Mouse (Mus musculus) liver, embryonic 14.5 days (tissue): ENCODE measurements at regions not wholly inside any gene's neighbourhood (a gene's known extent, or its start where the extent isn't known, plus 50 kb on each side); places are given as distances from the start of the nearest gene placed in this dataset.

Experiments used
- ATAC-seq: fragments of 200-750 bp; cut with Nextera tagmentation; 2 replicates; pipeline ENCODE4 v1.8.0; 2017; ENCODE audit warnings: moderate number of reproducible peaks, mild to moderate bottlenecking, moderate library complexity; ENCODE audit not compliant: insufficient read depth
- DNase-seq, 3 experiments: peaks; one replicate each; pipeline ENCODE4 v3.0.0-alpha.2; 2012 to 2013; ENCODE audit warnings: low read depth in 3 of 3, low spot score in 3 of 3
- H3K27ac ChIP-seq: fragments of 300-500 bp; sonication (generic); 2 replicates; pipeline ENCODE4 v1.5.1; 2014; ENCODE audit warnings: moderate library complexity, mild to moderate bottlenecking, control low read depth, inconsistent platforms
- H3K27me3 ChIP-seq: fragments of 300-500 bp; sonication (generic); 2 replicates; pipeline ENCODE4 v1.6.1; 2014; ENCODE audit warnings: mild to moderate bottlenecking, low read length, moderate library complexity; ENCODE audit not compliant: control insufficient read depth, insufficient read depth
- H3K36me3 ChIP-seq: fragments of 300-500 bp; sonication (generic); replicated peaks from 2 replicates; pipeline ENCODE4 v1.6.1; 2014; ENCODE audit warnings: low read depth; ENCODE audit not compliant: control insufficient read depth, insufficient read depth
- H3K4me1 ChIP-seq, 2 experiments: fragments of 200-500 bp in 1 of 2; fragments of 300-500 bp in 1 of 2; sonication (generic) in 1 of 2; replicated peaks; 2 replicates each; pipeline ENCODE4 v1.6.1; 2012 to 2014; ENCODE audit warnings: antibody characterized with exemption in 1 of 2, inconsistent platforms in 1 of 2, low read length in 1 of 2; ENCODE audit not compliant: control insufficient read depth in 2 of 2, insufficient read depth in 2 of 2
- H3K4me2 ChIP-seq: fragments of 300-500 bp; sonication (generic); 2 replicates; pipeline ENCODE4 v1.6.1; 2014; ENCODE audit warnings: low read depth, mild to moderate bottlenecking, control low read depth, moderate library complexity
- H3K4me3 ChIP-seq, 2 experiments: fragments of 200-500 bp in 1 of 2; fragments of 300-500 bp in 1 of 2; sonication (generic) in 1 of 2; 2 replicates each; pipeline ENCODE4 v1.5.1; 2012 to 2014; ENCODE audit warnings: low read depth in 2 of 2, low read length in 2 of 2, mild to moderate bottlenecking in 2 of 2, control low read depth in 1 of 2, inconsistent platforms in 1 of 2, moderate library complexity in 1 of 2; ENCODE audit not compliant: insufficient read depth in 1 of 2
- H3K9ac ChIP-seq: fragments of 300-500 bp; sonication (generic); replicated peaks from 2 replicates; pipeline ENCODE4 v1.6.1; 2014; ENCODE audit warnings: mild to moderate bottlenecking, control low read depth, moderate library complexity
- H3K9me3 ChIP-seq: fragments of 300-500 bp; sonication (generic); 2 replicates; pipeline ENCODE4 v1.6.1; 2016; ENCODE audit warnings: low read length, mixed read lengths; ENCODE audit not compliant: control insufficient read depth
- CTCF ChIP-seq: IDR thresholded peaks from 2 replicates; pipeline ENCODE4 v1.5.1; 2016; ENCODE audit warnings: antibody characterized with exemption, low read depth, control low read depth
- EP300 ChIP-seq: IDR thresholded peaks from 2 replicates; pipeline ENCODE4 v1.6.1; 2016; ENCODE audit warnings: antibody characterized with exemption, low read depth
- WGBS: fragments of 180-500 bp; shearing (Covaris S2); extraction: QIAGEN DNeasy Blood & Tissue Kit; methylation state at CpG from one replicate; pipeline ENCODE4 v1.1.7; 2014; ENCODE audit not compliant: insufficient replicate concordance; 5-methylcytosine and 5-hydroxymethylcytosine counted together

DNA sequence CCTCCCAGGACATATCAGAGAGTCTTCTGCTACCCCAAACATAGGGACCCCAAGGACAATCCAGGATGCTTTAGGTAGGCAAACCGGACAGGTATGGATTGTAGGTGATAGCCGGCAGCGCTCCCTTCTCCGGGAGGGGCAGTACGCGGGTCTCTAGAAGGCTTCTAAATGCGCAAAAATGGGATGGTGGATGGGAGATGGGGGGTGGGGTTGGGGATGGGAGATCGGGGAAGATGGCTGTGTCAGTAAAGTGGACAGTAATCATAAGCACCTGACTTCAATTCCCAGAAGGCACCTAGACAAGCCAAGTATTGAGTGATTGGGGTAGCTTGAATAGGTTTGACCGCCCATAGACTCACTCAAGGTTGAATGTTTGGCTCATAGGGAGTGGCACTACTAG is 59.1 kb upstream of the 1700021F07Rik start:
- no peaks in the 10 kb centered on the region for H3K4me1 ChIP-seq
- H3K27ac ChIP-seq = no peak overlapping the region
- no peak overlapping the region for H3K4me3 ChIP-seq
- DNase-seq (no peak), ATAC-seq (no peak)
- no peak overlapping the region for H3K4me2 ChIP-seq
- no peak overlapping the region for H3K9ac ChIP-seq
- H3K27me3 ChIP-seq = no peaks in the 10 kb centered on the region
- H3K9me3 ChIP-seq = no peaks in the 10 kb centered on the region
- WGBS = 75% methylated on average over 9 of the region's 9 CpGs
- no peaks in the 10 kb centered on the region for H3K36me3 ChIP-seq
- TF ChIP-seq EP300 (no peak), CTCF (no peak)

- Histone ChIP-seq H3K4me2 (no peak overlapping the region), H3K9me3 (no peaks in the 10 kb centered on the region), H3K27me3 (no peaks in the 10 kb centered on the region), H3K36me3 (no peaks in the 10 kb centered on the region), H3K4me1 (no peaks in the 10 kb centered on the region), H3K9ac (no peak overlapping the region), H3K27ac (no peak overlapping the region), H3K4me3 (no peak overlapping the region)
- ATAC-seq = no peak
- TF ChIP-seq CTCF = no peak
- no peak for DNase-seq
- 66% methylated on average over 2 of the region's 2 CpGs for WGBS
Measured at GRCm38 (mm10) chr2:173464562-173464961, 57.8 kb upstream of the 1700021F07Rik start.

GRCm38 (mm10) chr2:173465006-173465620 is 57.3 kb upstream of the 1700021F07Rik start:
- TF ChIP-seq EP300 (no peak), CTCF (no peak)
- DNase-seq (no peak), ATAC-seq (no peak)
- no peak overlapping the region for H3K4me2 ChIP-seq
- no peak overlapping the region for H3K9ac ChIP-seq
- H3K4me1 ChIP-seq = no peaks in the 10 kb centered on the region
- no peak overlapping the region for H3K4me3 ChIP-seq
- H3K27ac ChIP-seq = no peak overlapping the region
- WGBS = 62% methylated on average over 6 of the region's 6 CpGs
- H3K36me3 ChIP-seq = no peaks in the 10 kb centered on the region
- no peaks in the 10 kb centered on the region for H3K27me3 ChIP-seq
- H3K9me3 ChIP-seq = no peaks in the 10 kb centered on the region

DNA sequence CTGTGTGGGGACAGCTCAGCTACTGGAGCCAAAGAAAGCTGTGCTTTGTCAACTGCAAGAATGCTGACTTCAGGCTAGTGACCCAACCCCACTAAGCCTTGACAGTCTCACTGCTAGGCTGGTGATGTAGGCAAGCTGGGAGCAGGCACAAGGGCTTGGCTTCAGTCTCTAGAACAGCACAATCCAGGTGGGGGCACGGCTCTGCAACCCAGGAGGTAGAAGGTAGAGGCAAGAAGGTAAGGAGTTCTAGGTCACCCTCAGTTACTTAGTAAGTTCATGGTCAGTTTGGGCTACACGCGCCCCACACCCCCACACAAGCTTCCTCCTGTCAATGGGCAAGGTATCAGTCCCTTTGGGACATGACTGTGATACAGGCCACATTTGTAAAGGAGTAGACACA is 54.2 kb upstream of the 1700021F07Rik start:
- H3K27ac ChIP-seq = no peak overlapping the region
- DNase-seq = no peak
- H3K4me3 ChIP-seq = no peak overlapping the region
- no peaks in the 10 kb centered on the region for H3K27me3 ChIP-seq
- no peak overlapping the region for H3K4me2 ChIP-seq
- no peaks in the 10 kb centered on the region for H3K9me3 ChIP-seq
- H3K36me3 ChIP-seq = no peaks in the 10 kb centered on the region
- WGBS = 51% methylated on average over 3 of the region's 3 CpGs
- ATAC-seq = no peak
- no peak overlapping the region for H3K9ac ChIP-seq
- TF ChIP-seq CTCF (no peak), EP300 (no peak)
- no peaks in the 10 kb centered on the region for H3K4me1 ChIP-seq

DNA sequence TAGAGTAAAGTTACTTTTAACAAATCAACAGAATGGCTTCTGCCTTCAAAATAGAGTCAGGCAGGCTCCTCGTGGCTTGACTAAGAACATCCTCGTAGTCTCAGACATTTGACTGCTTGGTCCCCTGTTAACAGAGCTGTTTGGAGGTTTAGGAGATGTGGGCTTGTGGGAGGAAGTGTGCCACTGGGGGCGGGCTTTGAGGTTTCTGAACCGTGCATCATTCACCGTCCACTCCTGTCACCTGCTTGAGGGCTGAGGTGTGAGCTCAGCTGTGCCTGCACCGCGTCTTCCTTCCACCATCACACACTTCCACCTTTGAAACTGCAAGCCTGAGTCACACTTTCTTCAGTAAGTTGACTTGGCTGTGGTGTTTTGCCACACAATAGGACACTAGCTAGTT is 52.6 kb upstream of the 1700021F07Rik start:
- 14% methylated on average over 7 of the region's 7 CpGs for WGBS
- H3K36me3 ChIP-seq = no peaks in the 10 kb centered on the region
- DNase-seq = no peak

More for the DNA sequence above, 52.6 kb upstream of the 1700021F07Rik start:
- Histone ChIP-seq H3K4me3 (no peak overlapping the region), H3K27ac (no peak overlapping the region), H3K4me2 (no peak overlapping the region), H3K9ac (no peak overlapping the region), H3K4me1 (no peaks in the 10 kb centered on the region), H3K9me3 (no peaks in the 10 kb centered on the region), H3K27me3 (no peaks in the 10 kb centered on the region)
- ATAC-seq = no peak
- no peak for TF ChIP-seq CTCF
- no peak for TF ChIP-seq EP300
